In the genomic region with DNA sequence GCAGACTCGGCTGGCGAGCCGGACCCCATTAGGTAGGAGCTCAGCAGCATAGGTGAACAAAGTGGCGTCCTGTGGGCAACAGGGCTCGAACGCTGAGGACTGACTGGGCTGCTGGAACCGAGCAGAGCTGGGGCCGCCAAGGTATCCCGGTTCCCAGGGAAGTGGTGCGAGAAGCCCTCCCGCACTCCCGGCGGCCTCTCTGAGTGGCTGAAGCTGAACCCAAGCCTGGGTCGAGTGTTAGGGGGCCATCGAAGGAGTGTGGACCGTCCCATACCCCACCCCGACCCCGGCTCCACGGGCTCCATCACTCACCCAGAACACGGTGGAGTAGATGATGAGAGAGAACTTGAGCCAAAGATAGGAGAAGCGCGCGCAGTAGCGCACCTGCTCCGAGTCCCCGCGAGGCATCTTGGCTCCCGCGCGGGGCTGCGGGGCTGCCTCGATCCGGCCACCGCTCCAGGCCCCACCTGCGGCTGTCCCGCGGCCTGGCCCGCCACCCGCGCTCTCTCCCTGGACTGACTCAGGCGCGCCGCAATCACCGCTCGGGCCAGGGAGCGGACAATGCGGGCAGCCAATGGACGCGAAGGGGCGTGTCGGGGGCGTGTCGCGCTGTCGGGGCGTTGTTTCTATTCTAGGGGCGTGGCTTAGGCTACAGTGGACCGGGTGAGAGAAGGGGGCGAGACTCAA, we compare ENCODE assay signal across 8 mouse cellular contexts. TPM values are rescaled to one million over a fixed set of nuclear protein-coding genes. Genes with fewer than 3 reads are reported as not detected.
DNase-seq lines count a peak whose midpoint lies in the region; ATAC-seq lines count a peak whose summit lies in the region.

A gene (minus strand): TSS at position 544 of the 687 bp plus-strand sequence.

- peak within 1 kb of the TSS; percentile 60 for H3K4me3 ChIP-seq in hindbrain, embryonic 14.5 days (replicated peaks; ENCODE audit: low read length)

- peak; percentile 13 for DNase-seq in T-cell, adult 2 months (ENCODE audit: low spot score)
- peak; percentile 93 to 96 for DNase-seq in cerebellum, postnatal 36 days
- peak; percentile 81 to 85 for DNase-seq in frontal cortex, postnatal 36 days (ENCODE audit: low spot score in 2 of 2)
- peak; percentile 87 for DNase-seq in hindbrain, embryonic 14.5 days (ENCODE audit: low spot score)
- DNase-seq in layer of hippocampus, postnatal 36 days: peak; percentile 87 to 89
- peak; percentile 95 for DNase-seq in lung, postnatal 25 days (ENCODE audit: low spot score)
- peak; percentile 97 for DNase-seq in retina, postnatal 1 day
- peak; percentile 86 for DNase-seq in thymus, postnatal 4 days

- H3K9me3 ChIP-seq in hindbrain, embryonic 14.5 days (ENCODE audit: control insufficient read depth, low read length): no peaks in the 10 kb centered on the region

- H3K27ac ChIP-seq in hindbrain, embryonic 14.5 days: peak within 1 kb of the TSS; percentile 28; the same call in 1 of the 2 replicates

- no peaks in the 10 kb centered on the region for H3K27me3 ChIP-seq in hindbrain, embryonic 14.5 days (ENCODE audit: control insufficient read depth, insufficient read depth, low read length)

- H3K4me2 ChIP-seq in hindbrain, embryonic 14.5 days (replicated peaks): peak within 1 kb of the TSS; percentile 94

- H3K36me3 ChIP-seq in hindbrain, embryonic 14.5 days (replicated peaks; ENCODE audit: control insufficient read depth, insufficient read depth): no peaks in the 10 kb centered on the region

- H3K4me1 ChIP-seq in hindbrain, embryonic 14.5 days (replicated peaks; ENCODE audit: control insufficient read depth, insufficient read depth, low read length): peaks cover 6% of the 10 kb centered on the region; the same call in 1 of the 2 replicates

- peak within 1 kb of the TSS; percentile 61 for H3K9ac ChIP-seq in hindbrain, embryonic 14.5 days

- under 1% methylated on average over 59 of the region's 59 CpGs for WGBS in hindbrain, embryonic 14.5 days

- ATAC-seq in hindbrain, embryonic 14.5 days (ENCODE audit: low FRiP score): peak; percentile 96

RNA-seq across cellular contexts. Expression of the gene that starts here (rescaled TPM):
- 14.5 and 14.6 TPM in 2 replicates for polyA plus RNA-seq in hindbrain, embryonic 14.5 days (2014; fragmentation: Nextera tagmentation; extraction: Ambion mirVana)
- 10 to 100 TPM; 18.3 to 18.5 TPM for total RNA-seq in layer of hippocampus, postnatal 36 days (2021)

Comparison
In these comparisons a context has a peak if more than half of its experiments do, and no peak if none do; other contexts are left out.
1. Peak in every context shown above with its lines: DNase-seq, ATAC-seq, H3K4me3 ChIP-seq and H3K27ac ChIP-seq.
2. DNase-seq: peak in every context shown above with its lines; median percentile 97 in retina, postnatal 1 day; 95 in lung, postnatal 25 days; 94 in cerebellum, postnatal 36 days; 88 in layer of hippocampus, postnatal 36 days; 87 in hindbrain, embryonic 14.5 days; 86 in thymus, postnatal 4 days; 83 in frontal cortex, postnatal 36 days; 13 in T-cell, adult 2 months.